Mouse (Mus musculus): ENCODE data around the gene Kdm5b. TPM values are rescaled to one million over a fixed set of nuclear protein-coding genes. Genes with fewer than 3 reads are reported as not detected.

The Kdm5b gene
- polyA plus RNA-seq, 1 experiment: 44.5 TPM

DNA sequence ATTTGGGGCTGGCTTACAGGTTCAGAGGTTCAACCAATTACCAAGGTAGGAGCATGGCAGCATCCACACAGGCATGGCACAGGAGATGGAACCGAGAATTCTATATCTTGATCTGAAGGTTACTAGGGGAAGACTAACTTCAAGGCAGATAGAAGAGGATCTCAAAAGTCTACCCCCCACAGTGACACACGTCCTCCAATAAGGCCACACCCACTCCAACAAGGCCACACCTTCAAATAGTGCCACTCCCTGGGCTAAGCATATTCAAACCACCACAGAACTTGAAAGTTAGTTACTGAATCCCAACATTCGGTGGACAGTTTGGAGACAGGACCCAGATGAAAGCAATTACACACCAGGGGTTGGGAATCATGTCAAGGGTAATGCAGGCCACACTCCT lies 24.5 kb upstream of the Kdm5b start:
- TF ChIP-seq GATA1 (IDR thresholded peaks at IDR 0.05; ENCODE audit: low read length): no peak

DNA sequence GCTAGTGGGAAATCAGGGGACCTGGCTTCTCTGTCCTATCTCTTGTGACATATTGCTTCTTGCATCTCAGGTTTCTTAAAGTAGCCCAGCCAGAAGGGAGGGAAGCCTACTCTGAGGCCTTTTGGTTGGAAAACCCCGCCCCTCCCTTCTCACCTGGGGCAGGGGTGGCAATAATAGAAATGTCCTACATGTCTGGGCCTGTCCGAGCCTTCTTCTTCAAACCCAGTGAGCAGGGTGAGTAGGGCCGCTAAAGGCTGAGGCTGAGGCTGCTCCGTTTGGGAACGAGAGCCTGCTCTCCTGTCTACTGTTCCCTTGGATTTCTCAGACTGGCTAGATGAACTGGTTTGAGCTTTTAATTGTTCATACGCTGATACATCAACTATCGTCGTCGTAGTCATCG lies 19.4 kb upstream of the Kdm5b start:
- TF ChIP-seq GATA1 (IDR thresholded peaks at IDR 0.05; ENCODE audit: low read length): no peak

DNA sequence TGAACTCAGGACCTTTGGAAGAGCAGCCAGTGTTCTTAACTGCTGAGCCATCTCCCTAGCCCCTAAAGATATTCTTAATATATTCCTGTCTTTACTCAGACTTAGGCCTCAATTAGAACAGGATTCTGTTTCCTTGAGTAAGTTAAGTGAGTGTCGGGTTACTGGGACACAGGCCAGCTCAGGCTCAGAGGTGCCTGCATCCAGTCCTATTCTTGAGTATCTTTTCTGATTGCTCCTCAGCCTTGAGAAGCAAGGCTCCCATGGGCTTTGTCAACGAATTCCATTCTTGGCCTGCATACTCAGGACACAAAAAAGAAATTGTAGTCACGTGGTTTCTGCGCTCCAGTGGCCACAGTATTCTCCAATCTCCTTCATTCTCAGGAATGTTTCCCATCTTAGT lies 11.7 kb upstream of the Kdm5b start:
- no peak for TF ChIP-seq GATA1 (IDR thresholded peaks at IDR 0.05; ENCODE audit: low read length)

DNA sequence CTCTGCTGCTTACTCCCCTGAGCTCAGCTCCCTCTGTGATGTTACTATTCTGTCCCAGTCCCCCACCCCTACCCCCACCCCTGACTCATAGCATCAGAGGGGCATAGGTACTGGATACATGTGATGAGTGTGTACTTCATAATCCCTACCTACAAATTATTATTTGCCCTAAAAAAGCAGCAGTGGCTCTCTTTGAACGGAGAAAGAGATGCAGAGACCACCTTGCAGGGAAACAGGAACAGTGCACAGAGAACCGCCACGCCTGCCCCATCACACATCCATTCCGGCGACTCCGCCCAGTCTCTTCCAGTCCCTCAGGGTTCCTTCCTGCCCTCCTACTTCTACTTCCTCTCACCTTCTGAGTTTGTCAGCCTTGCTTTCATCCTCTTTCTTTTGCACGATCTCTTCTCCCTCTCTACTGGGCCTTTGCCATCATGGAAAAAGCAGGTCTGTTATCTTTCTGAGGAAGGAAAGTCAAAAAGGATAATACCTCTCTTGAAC lies 10.3 kb upstream of the Kdm5b start, which contains the start of gene Mgat4e:
Gene Mgat4e, minus strand, starts transcription at position 51 of the 501 bp plus-strand sequence.
- TF ChIP-seq GATA1 (IDR thresholded peaks at IDR 0.05; ENCODE audit: low read length): no peak

DNA sequence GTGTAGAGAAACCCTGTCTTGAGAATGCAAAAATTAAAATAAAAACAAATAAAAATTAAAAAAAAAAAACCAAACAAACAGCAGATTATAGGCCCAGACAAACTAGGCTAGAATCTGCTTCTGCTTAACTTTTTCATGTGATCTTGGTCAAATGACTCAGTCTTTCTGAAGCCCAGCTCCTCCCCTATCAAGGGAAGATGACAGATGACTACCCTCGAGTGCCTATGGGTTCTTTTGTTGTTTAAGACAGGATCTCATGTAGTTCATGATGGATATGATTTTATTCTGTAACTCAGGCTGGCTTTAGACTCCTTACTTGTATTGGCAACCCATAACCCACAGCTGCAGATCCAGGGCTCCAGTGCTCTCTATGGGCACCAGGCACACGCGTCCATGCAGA lies 8.1 kb upstream of the Kdm5b start:
- TF ChIP-seq GATA1 (IDR thresholded peaks at IDR 0.05; ENCODE audit: low read length): no peak

DNA sequence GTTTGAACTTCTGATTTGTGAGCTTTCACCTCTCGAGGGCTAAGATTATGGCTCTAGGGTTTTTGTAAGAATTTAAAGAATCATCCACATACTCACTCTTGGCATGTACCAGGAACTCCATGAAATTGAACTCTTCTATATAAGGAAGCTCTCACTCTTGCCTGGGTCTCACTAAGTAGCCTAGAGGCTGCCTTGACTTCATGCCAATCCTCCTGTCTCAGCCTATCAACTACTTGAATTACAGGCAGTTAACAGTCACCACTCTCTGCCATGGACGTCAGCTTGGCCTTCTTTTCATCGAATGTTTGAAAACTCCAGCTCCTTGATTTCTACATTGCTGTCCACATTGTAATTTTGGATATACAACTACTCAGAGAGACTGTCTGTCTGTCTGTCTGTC lies 7.6 kb upstream of the Kdm5b start:
- TF ChIP-seq GATA1 (IDR thresholded peaks at IDR 0.05; ENCODE audit: low read length): no peak

DNA sequence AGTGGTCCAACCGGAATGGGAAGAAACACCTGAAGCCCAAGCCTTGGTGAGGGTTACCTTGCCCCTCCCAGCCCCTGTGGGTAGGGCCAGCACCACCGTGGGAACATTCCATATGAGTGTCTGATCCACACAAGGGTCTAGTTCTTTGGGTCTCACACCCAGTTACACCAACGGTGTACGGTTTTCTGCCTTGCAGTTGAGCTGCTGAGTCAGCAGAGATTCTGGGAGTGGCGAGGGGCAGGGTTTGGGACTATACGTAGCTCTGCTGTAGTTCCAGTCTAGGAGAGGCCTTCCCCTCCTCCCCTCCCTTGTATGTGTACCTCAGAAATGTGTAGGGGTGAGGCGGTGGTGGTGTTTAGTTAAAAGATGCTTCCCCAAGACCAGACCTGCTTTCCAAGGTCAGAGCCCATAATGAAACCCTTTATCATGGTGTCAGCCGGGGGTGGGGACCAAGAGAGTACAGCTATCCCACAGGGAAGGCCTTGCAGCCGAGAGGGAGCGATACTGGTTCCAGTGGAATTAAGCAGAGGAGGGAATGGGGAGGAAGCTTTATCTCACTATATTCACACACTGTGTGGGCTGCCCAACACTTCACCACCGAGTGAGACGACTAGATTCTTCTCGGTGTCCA lies 4.6 kb upstream of the Kdm5b start:
- TF ChIP-seq GATA1 (IDR thresholded peaks at IDR 0.05; ENCODE audit: low read length): no peak

DNA sequence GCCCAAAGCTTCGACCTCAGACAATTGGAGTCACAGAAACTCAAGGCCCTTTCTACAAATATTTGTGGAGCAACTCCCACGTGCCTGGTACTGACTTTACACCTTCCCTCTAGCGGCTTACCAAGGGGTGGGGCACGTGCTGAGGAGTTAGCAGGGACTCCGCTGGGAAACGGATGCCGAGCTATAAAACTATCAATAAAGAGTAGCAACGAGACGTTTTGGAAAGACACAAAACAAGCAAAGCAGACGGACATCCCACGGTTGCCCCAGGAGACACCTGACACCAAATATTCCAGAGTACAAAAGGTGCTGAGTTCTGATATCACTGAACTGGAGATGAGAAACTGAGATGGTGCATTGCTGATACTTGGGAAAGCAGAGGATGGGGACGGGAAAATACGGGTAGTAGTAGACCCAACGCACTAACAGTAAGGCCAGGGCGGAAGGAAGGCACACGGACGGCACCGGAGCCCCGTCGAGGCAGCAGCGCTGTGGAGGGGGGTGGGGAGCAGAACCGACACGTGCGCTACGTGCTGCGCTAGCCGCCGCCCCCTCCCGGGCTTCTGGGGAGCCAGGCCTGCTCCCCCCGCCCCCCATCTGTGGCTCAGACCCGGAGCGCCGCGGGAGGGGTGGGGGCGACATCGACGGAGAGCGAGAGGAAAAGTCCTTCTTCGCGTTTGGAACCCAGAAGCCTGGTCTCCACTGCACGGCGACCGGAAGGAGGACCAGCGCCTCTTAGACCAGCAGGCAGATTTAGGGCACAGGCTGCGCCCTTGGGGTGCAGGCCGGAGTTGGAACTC lies 3.9 kb upstream of the Kdm5b start:
- TF ChIP-seq GATA1 (IDR thresholded peaks at IDR 0.05; ENCODE audit: low read length): no peak

DNA sequence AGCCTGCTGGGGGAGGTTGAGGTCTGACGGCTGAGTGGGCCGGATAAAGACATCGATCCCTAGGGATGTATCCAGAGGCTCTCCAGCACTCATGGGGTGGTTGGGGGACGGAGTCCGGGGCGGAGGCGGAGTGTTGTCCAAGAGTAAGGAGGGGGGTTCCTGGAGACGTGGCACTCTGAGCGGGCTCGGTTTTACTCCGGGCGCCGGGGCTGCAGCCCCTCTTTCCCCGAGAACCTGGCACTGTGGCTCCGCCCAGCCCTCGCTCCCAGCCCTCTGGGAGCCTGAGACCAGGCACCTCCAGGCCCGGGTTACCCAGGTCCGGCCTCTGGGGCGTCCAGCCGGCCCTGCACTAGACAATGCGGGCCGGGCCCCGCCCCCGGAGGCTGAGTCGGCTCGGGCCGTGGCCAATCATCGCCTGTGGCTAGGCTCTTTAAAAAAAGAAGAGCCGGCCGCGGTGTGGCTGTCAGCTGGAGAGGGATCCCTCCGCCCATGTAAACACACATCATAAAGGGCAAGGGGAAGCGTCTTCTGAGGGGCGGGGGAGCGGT lies 3.2 kb upstream of the Kdm5b start:
- no peak for TF ChIP-seq GATA1 (IDR thresholded peaks at IDR 0.05; ENCODE audit: low read length)

DNA sequence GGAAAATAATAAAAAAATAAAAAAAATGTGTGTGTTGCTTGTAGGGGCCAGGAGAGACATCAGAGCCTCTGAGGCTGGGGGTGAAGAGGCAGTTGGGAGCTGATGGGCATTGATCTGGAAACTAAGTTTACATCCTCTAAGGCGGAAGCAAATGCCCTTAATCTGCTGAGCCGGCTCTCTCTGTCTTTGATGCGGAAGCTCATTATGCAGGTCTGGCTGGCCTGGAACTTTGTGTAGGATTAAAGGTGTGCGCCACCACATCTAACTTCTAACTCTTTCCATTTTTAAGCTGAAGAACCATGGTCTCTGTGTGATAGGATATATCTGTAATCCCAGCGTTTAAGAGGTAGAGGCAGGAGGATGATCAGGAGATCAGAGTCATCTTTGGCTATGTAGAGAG lies 1.5 kb upstream of the Kdm5b start:
- no peak for TF ChIP-seq GATA1 (IDR thresholded peaks at IDR 0.05; ENCODE audit: low read length)

DNA sequence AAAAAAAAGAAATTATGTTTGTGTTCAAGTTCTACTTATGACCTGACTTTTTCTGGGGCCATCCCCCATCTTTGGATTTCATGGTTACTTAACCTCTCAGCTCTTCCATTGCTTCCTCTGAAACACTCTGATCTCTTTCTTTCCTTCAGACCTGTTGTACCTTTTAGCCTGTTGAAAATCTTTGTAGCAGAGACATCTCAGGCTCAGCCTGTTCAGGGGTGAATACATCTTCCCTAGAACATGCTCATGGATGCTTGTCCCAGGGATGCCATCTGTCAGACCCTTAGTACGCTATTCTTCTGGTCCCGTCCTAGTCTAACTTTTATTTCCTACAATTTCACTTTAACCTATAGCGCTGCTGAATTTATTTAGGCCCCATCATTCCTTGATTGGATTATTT lies 745 bp upstream of the Kdm5b start:
- no peak for TF ChIP-seq GATA1 (IDR thresholded peaks at IDR 0.05; ENCODE audit: low read length)

DNA sequence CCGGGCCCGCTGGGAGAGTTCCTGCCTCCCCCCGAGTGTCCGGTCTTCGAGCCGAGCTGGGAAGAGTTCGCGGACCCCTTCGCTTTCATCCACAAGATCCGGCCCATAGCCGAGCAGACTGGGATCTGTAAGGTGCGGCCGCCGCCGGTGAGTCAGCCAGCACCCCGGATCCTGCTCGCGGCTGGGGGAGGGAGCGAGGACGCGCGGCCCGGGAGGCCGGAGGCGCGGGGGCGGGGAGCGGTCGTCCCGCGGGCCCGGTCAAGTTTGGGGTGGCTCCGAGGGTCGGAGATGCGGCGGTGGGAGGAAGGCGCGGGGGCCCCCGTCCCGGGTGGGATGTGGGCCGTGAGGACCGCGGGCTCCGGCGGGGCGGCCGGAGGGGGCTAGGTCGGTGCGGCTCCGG lies 425 bp downstream of the Kdm5b start:
- no peak for TF ChIP-seq GATA1 (IDR thresholded peaks at IDR 0.05; ENCODE audit: low read length)

DNA sequence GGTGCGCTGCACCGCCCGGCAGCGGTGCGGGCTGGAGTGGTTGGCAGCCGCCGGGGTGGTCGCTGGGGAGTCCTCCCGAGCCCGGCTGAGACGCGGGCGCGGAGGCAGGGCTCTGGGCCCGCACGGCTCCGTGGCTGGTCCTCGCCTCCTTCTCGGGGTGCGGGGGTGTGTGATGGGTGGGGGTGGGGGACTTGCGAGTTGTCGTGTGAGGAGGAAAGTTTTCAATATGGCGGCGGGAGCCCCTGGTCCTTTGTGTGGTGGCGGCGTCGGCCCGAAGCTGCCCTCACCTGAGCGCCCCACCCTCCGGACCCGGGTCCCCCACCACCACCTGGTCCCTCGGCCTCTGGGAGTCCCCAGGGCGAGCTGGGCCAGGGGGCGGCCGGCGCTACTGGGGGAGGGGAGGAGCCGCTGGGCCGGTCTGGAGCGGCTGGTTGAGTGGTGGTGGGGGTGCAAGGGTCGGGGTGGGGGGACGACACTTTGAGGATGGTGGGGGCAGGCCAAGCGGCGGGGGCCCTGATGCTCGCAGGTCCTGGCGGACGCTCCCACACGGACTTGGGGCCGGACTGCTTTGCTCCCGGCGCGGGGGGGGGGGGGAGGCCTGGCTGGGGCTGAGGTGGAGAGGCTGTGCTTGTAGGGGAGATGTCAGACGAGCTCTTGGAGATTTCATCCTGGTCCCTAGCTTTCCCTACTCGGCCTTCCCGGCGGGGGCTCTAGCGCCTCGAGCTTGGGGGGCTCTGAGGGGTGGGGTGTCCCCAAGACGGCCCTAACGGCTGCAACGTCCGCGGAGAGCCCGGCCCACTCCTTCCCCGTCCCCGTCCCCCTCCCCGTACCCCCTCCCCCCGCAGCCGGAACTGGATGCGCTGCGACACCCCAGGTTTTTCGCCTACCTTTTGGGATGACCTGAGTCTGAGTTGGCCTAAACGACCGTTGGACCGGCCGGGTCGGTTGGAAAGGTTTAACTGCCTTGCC lies 1.1 kb downstream of the Kdm5b start:
- no peak for TF ChIP-seq GATA1 (IDR thresholded peaks at IDR 0.05; ENCODE audit: low read length)

DNA sequence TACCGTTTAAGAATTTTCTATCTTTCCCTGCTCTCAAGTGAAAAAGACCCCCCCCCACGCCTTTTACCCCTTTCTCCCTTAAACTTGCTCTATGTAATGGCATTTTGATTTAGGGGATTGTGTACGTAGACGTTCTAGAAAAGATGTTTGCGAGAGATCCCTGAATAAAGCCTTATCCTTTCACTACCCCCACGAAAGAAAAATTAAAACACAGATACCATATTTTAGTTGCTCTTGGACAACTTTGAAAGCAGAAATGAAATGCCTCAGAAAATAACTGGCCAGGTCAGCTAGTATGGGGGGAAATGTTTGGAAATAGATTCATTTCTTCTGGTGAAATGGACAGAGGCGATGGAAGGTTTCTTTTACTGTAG lies 1.8 kb downstream of the Kdm5b start:
- no peak for TF ChIP-seq GATA1 (IDR thresholded peaks at IDR 0.05; ENCODE audit: low read length)

DNA sequence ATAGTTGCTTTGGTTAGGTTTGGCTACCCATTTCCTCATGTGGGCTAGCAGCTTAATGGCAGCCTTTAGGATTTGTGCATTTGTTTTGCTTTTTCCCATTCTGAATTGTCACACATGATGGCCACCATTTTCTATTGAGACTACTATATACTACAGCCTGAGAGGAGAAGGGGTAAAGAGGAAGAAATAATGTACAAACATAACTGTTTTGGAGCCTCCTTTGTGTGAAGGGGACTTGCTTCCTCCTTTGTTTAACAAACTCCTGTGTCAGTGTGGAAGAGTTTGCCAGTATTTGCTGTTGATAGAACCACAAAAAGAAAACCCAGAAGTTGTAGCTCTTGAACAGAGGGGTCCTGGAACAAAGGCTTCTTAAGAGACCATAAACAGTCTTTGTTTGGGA lies 2.5 kb downstream of the Kdm5b start:
- TF ChIP-seq GATA1 (IDR thresholded peaks at IDR 0.05; ENCODE audit: low read length): no peak

DNA sequence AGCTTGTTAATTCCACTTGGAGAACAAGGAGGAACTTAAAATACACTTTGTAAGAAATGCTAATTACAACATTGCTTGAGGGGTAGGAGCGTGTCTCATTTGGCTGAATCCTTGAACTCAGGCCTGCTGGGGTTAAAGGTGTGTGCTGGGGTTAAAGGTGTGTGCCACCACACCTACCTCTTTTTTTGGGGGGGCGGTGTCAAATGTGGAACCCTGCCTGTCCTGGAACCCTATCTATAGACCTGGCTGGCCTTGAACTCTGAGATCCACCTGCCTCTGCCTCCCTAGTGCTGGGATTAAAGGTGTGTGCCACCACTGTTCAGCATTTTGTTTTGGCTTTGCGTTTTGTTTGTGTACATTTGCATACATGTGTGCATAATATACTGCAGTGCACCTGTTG lies 3.8 kb downstream of the Kdm5b start:
- no peak for TF ChIP-seq GATA1 (IDR thresholded peaks at IDR 0.05; ENCODE audit: low read length)

Measured in G1E-ER4 (cell line).